Mouse (Mus musculus) heart, postnatal 0 days (tissue): Measurements from ENCODE around the gene Olfml1.

Experiments
- CTCF ChIP-seq: IDR thresholded peaks from 2 replicates; pipeline ENCODE4 v1.5.1; 2016; ENCODE audit warnings: antibody characterized with exemption, control low read depth, low read depth
- EP300 ChIP-seq: IDR thresholded peaks from 2 replicates; pipeline ENCODE4 v1.6.1; 2016; ENCODE audit warnings: antibody characterized with exemption, low read depth

GRCm38 (mm10) chr7:107545011-107545410 lies 22.2 kb upstream of the Olfml1 start:
- TF ChIP-seq EP300, result no peak
- TF ChIP-seq CTCF, result no peak
